Mouse (Mus musculus) thymus, postnatal 14 days (tissue): Measurements from ENCODE around the gene Trim23.
"Not testable (repeated sequence)": the region's sequence is repeated elsewhere in the genome, so short reads cannot be mapped to it uniquely, and the experiment has no call there.

ENCODE experiments used
- DNase-seq: peaks from one replicate; pipeline ENCODE4 v3.0.0; 2021

Gene Trim23

GRCm38 (mm10) chr13:104178650-104179121 lies at the start of gene Trim23:
Gene Trim23, plus strand, starts transcription at chr13:104178797.
- peak; percentile 97 for DNase-seq

- DNase-seq = no peak
These were observed 46.0 kb upstream of the Trim23 start for GRCm38 (mm10) chr13:104132561-104132960.

GRCm38 (mm10) chr13:104134510-104135085 lies 44.0 kb upstream of the Trim23 start:
- no peak for DNase-seq

- DNase-seq = peak; percentile 88
These were observed 39.0 kb upstream of the Trim23 start for GRCm38 (mm10) chr13:104139369-104140209.

- DNase-seq = no peak
These were observed 33.7 kb upstream of the Trim23 start for GRCm38 (mm10) chr13:104144871-104145270.

GRCm38 (mm10) chr13:104145646-104146045 lies 33.0 kb upstream of the Trim23 start:
- DNase-seq = no peak

- no peak for DNase-seq
These were observed 24.4 kb upstream of the Trim23 start for GRCm38 (mm10) chr13:104154180-104154579.

GRCm38 (mm10) chr13:104155106-104155505 lies 23.5 kb upstream of the Trim23 start:
- DNase-seq = no peak

- no peak for DNase-seq
These were observed 22.9 kb upstream of the Trim23 start for GRCm38 (mm10) chr13:104155686-104156085.

- DNase-seq = no peak
These were observed 6.9 kb upstream of the Trim23 start for GRCm38 (mm10) chr13:104171711-104172110.

- no peak for DNase-seq
These were observed 6.1 kb upstream of the Trim23 start for GRCm38 (mm10) chr13:104172498-104172897.

GRCm38 (mm10) chr13:104176874-104177273 lies 1.7 kb upstream of the Trim23 start:
- DNase-seq = no peak

GRCm38 (mm10) chr13:104177796-104178649 lies 574 bp upstream of the Trim23 start, which contains the start of gene Trappc13:
Gene Trappc13, minus strand, starts transcription at chr13:104178469.
- DNase-seq = peak; percentile 85

GRCm38 (mm10) chr13:104179176-104179888 lies 735 bp downstream of the Trim23 start:
- DNase-seq = no peak

GRCm38 (mm10) chr13:104187357-104187756 lies 8.8 kb downstream of the Trim23 start:
- no peak for DNase-seq

GRCm38 (mm10) chr13:104195891-104196290 lies 17.3 kb downstream of the Trim23 start:
- not testable (repeated sequence) for DNase-seq

- DNase-seq = no peak
These were observed 25.7 kb downstream of the Trim23 start for GRCm38 (mm10) chr13:104204313-104204712.

- no peak for DNase-seq
These were observed 48.9 kb downstream of the Trim23 start for GRCm38 (mm10) chr13:104227478-104227877.

- peak; percentile 96 for DNase-seq
These were observed 49.9 kb downstream of the Trim23 start, which contains the start of the genes Cenpk and Ppwd1 for GRCm38 (mm10) chr13:104228384-104229066. Gene Cenpk, plus strand, starts transcription at chr13:104228611. Gene Ppwd1, minus strand, starts transcription at chr13:104228843.

- no peak for DNase-seq
These were observed 50.6 kb downstream of the Trim23 start for GRCm38 (mm10) chr13:104229181-104229580.
